8 mouse cellular contexts compared by ENCODE assay signal in the genomic region with DNA sequence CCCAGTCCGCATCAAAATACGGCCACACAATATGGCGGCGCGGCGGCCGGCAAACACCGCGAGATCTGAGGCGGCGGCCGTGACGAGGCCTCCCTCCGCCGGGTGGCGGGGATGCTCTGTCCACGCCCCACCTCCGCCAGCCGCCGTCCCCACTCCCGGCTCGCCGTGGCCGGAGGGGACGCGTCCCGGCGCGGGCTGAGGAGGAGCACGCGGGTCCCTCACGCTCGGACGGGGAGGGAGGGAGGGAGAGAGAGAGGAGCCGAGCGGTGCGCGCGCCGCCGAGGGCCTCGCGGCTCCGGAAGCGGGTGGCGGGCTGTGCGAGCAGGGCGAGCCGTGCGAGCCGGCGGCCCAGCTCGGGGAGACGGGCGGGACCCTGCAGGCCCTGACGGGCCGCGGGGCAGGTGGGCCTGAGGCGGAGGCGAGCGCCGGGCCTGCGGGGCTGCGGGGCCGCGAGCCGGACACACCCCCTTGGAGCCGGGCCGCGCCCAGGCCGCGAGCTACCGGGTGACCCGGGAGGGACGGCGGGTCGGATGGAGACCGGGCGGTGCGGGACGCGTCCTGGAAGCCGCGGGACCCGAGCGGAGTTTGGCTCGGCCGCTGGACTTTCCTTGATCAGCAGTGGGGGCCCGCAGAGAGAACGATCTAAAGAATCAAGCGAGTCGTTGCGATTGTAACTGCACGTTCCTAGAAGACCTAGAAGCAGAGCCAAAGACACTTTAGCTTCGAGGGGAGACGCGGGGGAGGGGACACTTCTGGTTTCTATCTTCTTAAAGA. TPM values are rescaled to one million over a fixed set of nuclear protein-coding genes. Genes with fewer than 3 reads are reported as not detected.
DNase-seq lines count a peak whose midpoint lies in the region; ATAC-seq lines count a peak whose summit lies in the region.

Gene Tab2 (minus strand): TSS at position 3 of the 774 bp plus-strand sequence.

- no peaks in the 10 kb centered on the region for H3K27me3 ChIP-seq in hindbrain, embryonic 11.5 days (ENCODE audit: control insufficient read depth, insufficient read depth, low read length)

- H3K4me1 ChIP-seq in hindbrain, embryonic 11.5 days (replicated peaks; ENCODE audit: control insufficient read depth, insufficient read depth, low read length), result no peaks in the 10 kb centered on the region

- peak within 1 kb of the TSS; percentile 99 for H3K27ac ChIP-seq in hindbrain, embryonic 11.5 days (ENCODE audit: low read depth, low read length)

- DNase-seq in MN1 (ENCODE audit: low spot score), result peak; percentile 98
- DNase-seq in cerebellum, adult 9-10 months, result peak; percentile 89
- DNase-seq in frontal cortex, adult 2 months (ENCODE audit: extremely low spot score in 1 of 2, low spot score in 1 of 2), result peak; percentile 76 to 88
- DNase-seq in hindbrain, embryonic 11.5 days (ENCODE audit: low spot score), result peak; percentile 93
- peak; percentile 86 to 92 for DNase-seq in layer of hippocampus, postnatal 10 days (ENCODE audit: low spot score in 2 of 2)
- DNase-seq in lung, postnatal 10 days, result peak; percentile 95
- DNase-seq in ovary, postnatal 36 days (ENCODE audit: low spot score), result peak; percentile 93
- peak; percentile 82 for DNase-seq in thymus, postnatal 25 days

- peak; percentile 96 for ATAC-seq in hindbrain, embryonic 11.5 days (ENCODE audit: low FRiP score)

- peak within 1 kb of the TSS; percentile 76 for H3K4me2 ChIP-seq in hindbrain, embryonic 11.5 days (replicated peaks; ENCODE audit: low read depth, low read length)

- WGBS in hindbrain, embryonic 11.5 days, result 0% methylated on average over 54 of the region's 97 CpGs

- H3K9me3 ChIP-seq in hindbrain, embryonic 11.5 days (ENCODE audit: control insufficient read depth, low read length), result no peaks in the 10 kb centered on the region

- peak within 1 kb of the TSS; percentile 99 for H3K4me3 ChIP-seq in hindbrain, embryonic 11.5 days (ENCODE audit: low read depth, low read length)

- H3K36me3 ChIP-seq in hindbrain, embryonic 11.5 days (ENCODE audit: control insufficient read depth, insufficient read depth, low read length), result no peaks in the 10 kb centered on the region

- H3K9ac ChIP-seq in hindbrain, embryonic 11.5 days (ENCODE audit: low read depth, low read length), result peak within 1 kb of the TSS; percentile 98

RNA-seq across cellular contexts. Expression of gene Tab2, which starts in this region (rescaled TPM):
- polyA plus RNA-seq in frontal cortex, adult 2 months (2012; rRNA removed), result 39.6 and 43.5 TPM in 2 replicates
- 25.9 and 29.6 TPM in 2 replicates for polyA plus RNA-seq in hindbrain, embryonic 11.5 days (2014; fragmentation: Nextera tagmentation; extraction: Ambion mirVana)
- 10 to 100 TPM; 61.9 to 69.2 TPM for total RNA-seq in layer of hippocampus, postnatal 10 days (2021)

Comparison
In these comparisons a context has a peak if more than half of its experiments do, and no peak if none do; other contexts are left out.
1. Peak in every context shown above with its lines: DNase-seq, ATAC-seq, H3K4me3 ChIP-seq and H3K27ac ChIP-seq.